ENCODE assay signal across 8 mouse cellular contexts in the genomic region with DNA sequence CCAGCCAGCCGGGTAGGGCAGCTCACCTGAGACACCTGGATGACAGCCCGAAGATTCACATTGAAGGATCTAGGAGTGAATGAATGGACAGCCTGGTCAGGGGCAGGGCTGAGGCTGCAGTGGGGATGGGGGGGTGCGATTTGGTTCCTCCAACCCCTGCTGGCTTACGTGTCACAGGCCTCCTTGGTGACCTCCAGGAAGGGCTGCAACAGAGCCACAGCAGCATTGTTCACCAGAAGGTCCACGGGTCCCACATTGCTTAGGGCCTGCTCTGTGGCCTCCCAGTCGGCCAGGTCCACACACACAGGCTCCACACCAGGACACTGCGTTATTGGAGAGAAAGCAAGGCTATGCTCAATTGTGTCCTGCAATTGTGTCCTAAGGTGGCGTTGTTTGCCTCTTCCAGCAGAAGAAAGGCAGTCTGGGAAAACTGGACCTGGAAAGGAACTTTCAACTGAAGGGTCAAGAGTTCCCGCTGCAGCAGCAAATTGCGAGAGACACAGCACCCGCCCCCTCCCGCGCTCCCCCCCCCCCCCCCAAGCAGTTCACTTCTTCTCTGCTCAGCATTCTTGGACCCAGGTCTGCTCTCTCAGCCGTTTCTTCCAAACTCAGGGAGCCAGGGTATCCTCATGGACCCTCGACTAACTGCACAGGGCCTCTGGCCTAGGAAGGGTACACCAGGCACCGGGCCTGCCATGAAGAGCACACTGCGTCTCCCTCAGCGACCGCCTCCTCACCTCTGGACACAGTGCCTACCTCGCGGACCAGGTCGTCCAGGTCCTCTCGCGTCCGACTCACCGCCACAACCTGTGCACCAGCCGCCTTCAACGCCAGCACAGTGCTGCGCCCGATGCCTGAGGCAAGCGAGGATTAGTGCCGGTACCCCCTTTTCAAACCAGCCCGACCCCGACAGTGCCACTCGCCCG. TPM values are rescaled to one million over a fixed set of nuclear protein-coding genes. Genes with fewer than 3 reads are reported as not detected.
DNase-seq lines count a peak whose midpoint lies in the region; ATAC-seq and TF ChIP-seq lines count a peak whose summit lies in the region.

No protein-coding gene starts in this region.

- TF ChIP-seq CTCF in liver, adult 2 months (IDR thresholded peaks at IDR 0.05; ENCODE audit: low read depth, low read length), result no peak

- TF ChIP-seq POLR2A in liver, adult 2 months (IDR thresholded peaks at IDR 0.05; ENCODE audit: extremely low read depth, insufficient read depth, low read length), result no peak

- 12% methylated on average over 33 of the region's 36 CpGs for WGBS in liver, adult 2 months
- WGBS in embryonic facial prominence, embryonic 14.5 days, result 18% methylated on average over 31 of the region's 36 CpGs
- 19% methylated on average over 33 of the region's 36 CpGs for WGBS in midbrain, embryonic 15.5 days

- peak overlapping the region; percentile 79 for H3K4me3 ChIP-seq in liver, adult 2 months (ENCODE audit: insufficient read depth, low read depth, low read length)
- H3K4me3 ChIP-seq in embryonic facial prominence, embryonic 14.5 days (ENCODE audit: low read depth, low read length), result peak overlapping the region; percentile 62
- H3K4me3 ChIP-seq in midbrain, embryonic 15.5 days, result peak overlapping the region; percentile 48

- DNase-seq in liver, adult 2 months (ENCODE audit: extremely low read depth, low read depth, low spot score), result peak; percentile 81
- no peak for DNase-seq in liver
- no peak for DNase-seq in embryonic facial prominence, embryonic 14.5 days (ENCODE audit: low spot score)
- peak; percentile 83 for DNase-seq in kidney, adult 9 months
- no peak for DNase-seq in spleen, adult 18-20 months
- no peak for DNase-seq in thymus, postnatal 14 days
- DNase-seq in frontal cortex, postnatal 14 days (ENCODE audit: low spot score in 2 of 2), result no peak

- peak; percentile 39 for ATAC-seq in embryonic facial prominence, embryonic 14.5 days (ENCODE audit: low read depth)
- 0 out of 2 replicates have a peak, but pooled peaks have one; percentile 3 for ATAC-seq in midbrain, embryonic 15.5 days (replicated peaks)

- H3K27ac ChIP-seq in liver, adult 2 months (replicated peaks; ENCODE audit: insufficient read depth, low read depth, low read length), result peak overlapping the region; percentile 95
- no peak overlapping the region for H3K27ac ChIP-seq in embryonic facial prominence, embryonic 14.5 days (replicated peaks; ENCODE audit: low read depth, low read length)
- H3K27ac ChIP-seq in midbrain, embryonic 15.5 days, result no peak overlapping the region

- H3K9ac ChIP-seq in liver, adult 2 months (ENCODE audit: low read depth, low read length), result peak overlapping the region; percentile 87
- peak overlapping the region; percentile 66 for H3K9ac ChIP-seq in embryonic facial prominence, embryonic 14.5 days (ENCODE audit: low read depth, low read length)
- peak overlapping the region; percentile 58 for H3K9ac ChIP-seq in midbrain, embryonic 15.5 days

- peaks cover 4% of the 10 kb centered on the region for H3K36me3 ChIP-seq in liver, adult 2 months (ENCODE audit: control insufficient read depth, insufficient read depth, low read length)
- H3K36me3 ChIP-seq in embryonic facial prominence, embryonic 14.5 days (ENCODE audit: control insufficient read depth, insufficient read depth, low read length), result 0 out of 2 replicates have a peak, but pooled peaks cover 5% of the 10 kb centered on the region
- no peaks in the 10 kb centered on the region for H3K36me3 ChIP-seq in midbrain, embryonic 15.5 days (replicated peaks)

- H3K4me2 ChIP-seq in embryonic facial prominence, embryonic 14.5 days (ENCODE audit: low read depth, low read length), result peak overlapping the region; percentile 95
- H3K4me2 ChIP-seq in midbrain, embryonic 15.5 days, result peak overlapping the region; percentile 90

- H3K27me3 ChIP-seq in liver, adult 2 months (ENCODE audit: control insufficient read depth, insufficient read depth, low read length), result no peaks in the 10 kb centered on the region
- no peaks in the 10 kb centered on the region for H3K27me3 ChIP-seq in embryonic facial prominence, embryonic 14.5 days (replicated peaks; ENCODE audit: control insufficient read depth, insufficient read depth, low read length)
- H3K27me3 ChIP-seq in midbrain, embryonic 15.5 days (replicated peaks), result peaks cover 5% of the 10 kb centered on the region

- no peaks in the 10 kb centered on the region for H3K9me3 ChIP-seq in embryonic facial prominence, embryonic 14.5 days (ENCODE audit: control insufficient read depth, low read length)
- H3K9me3 ChIP-seq in midbrain, embryonic 15.5 days, result no peaks in the 10 kb centered on the region

- no peaks in the 10 kb centered on the region for H3K79me2 ChIP-seq in liver, adult 2 months (ENCODE audit: control insufficient read depth, insufficient read depth, low read length)

- H3K4me1 ChIP-seq in liver, adult 2 months (ENCODE audit: control insufficient read depth, insufficient read depth, low read length), result peaks cover 14% of the 10 kb centered on the region; the same call in 1 of the 2 replicates
- H3K4me1 ChIP-seq in embryonic facial prominence, embryonic 14.5 days (ENCODE audit: control insufficient read depth, insufficient read depth, low read length), result peaks cover 15% of the 10 kb centered on the region
- peaks cover 27% of the 10 kb centered on the region for H3K4me1 ChIP-seq in midbrain, embryonic 15.5 days

RNA-seq across cellular contexts. Expression of gene Dcxr, which starts 0.6 kb away (rescaled TPM):
- total RNA-seq in liver, adult 2 months (2014; rRNA removed), result 215 and 230 TPM in 2 replicates
- 512 and 554 TPM in 2 replicates for polyA plus RNA-seq in liver, adult 2 months (2012; rRNA removed)
- 23.5 and 27.0 TPM in 2 replicates for polyA plus RNA-seq in embryonic facial prominence, embryonic 14.5 days (2014; fragmentation: Nextera tagmentation; extraction: Ambion mirVana)
- polyA plus RNA-seq in midbrain, embryonic 15.5 days (2015; fragmentation: Nextera tagmentation; extraction: Ambion mirVana), result 6.8 and 7.9 TPM in 2 replicates

RNA-seq across cellular contexts. Expression of gene Rac3, which starts 5.2 kb away (rescaled TPM):
- total RNA-seq in liver, adult 2 months (2014; rRNA removed), result 0.20 and 0.55 TPM in 2 replicates
- polyA plus RNA-seq in liver, adult 2 months (2012; rRNA removed), result 0.72 and 1.1 TPM in 2 replicates
- polyA plus RNA-seq in embryonic facial prominence, embryonic 14.5 days (2014; fragmentation: Nextera tagmentation; extraction: Ambion mirVana), result 16.5 and 16.6 TPM in 2 replicates
- polyA plus RNA-seq in midbrain, embryonic 15.5 days (2015; fragmentation: Nextera tagmentation; extraction: Ambion mirVana), result 560 and 572 TPM in 2 replicates

RNA-seq across cellular contexts. Expression of gene Cbr2, which starts 5.4 kb away (rescaled TPM):
- total RNA-seq in liver, adult 2 months (2014; rRNA removed), result not detected in 2 replicates
- 0.28 and 0.86 TPM in 2 replicates for polyA plus RNA-seq in liver, adult 2 months (2012; rRNA removed)
- 58.3 and 113 TPM in 2 replicates for polyA plus RNA-seq in embryonic facial prominence, embryonic 14.5 days (2014; fragmentation: Nextera tagmentation; extraction: Ambion mirVana)
- polyA plus RNA-seq in midbrain, embryonic 15.5 days (2015; fragmentation: Nextera tagmentation; extraction: Ambion mirVana), result 1.2 and 2.2 TPM in 2 replicates

RNA-seq across cellular contexts. Expression of gene Lrrc45, which starts 12.8 kb away (rescaled TPM):
- 4.4 and 5.1 TPM in 2 replicates for total RNA-seq in liver, adult 2 months (2014; rRNA removed)
- 7.4 and 9.8 TPM in 2 replicates for polyA plus RNA-seq in liver, adult 2 months (2012; rRNA removed)
- 46.5 and 50.7 TPM in 2 replicates for polyA plus RNA-seq in embryonic facial prominence, embryonic 14.5 days (2014; fragmentation: Nextera tagmentation; extraction: Ambion mirVana)
- polyA plus RNA-seq in midbrain, embryonic 15.5 days (2015; fragmentation: Nextera tagmentation; extraction: Ambion mirVana), result 82.6 and 89.9 TPM in 2 replicates

RNA-seq across cellular contexts. Expression of gene Cenpx, which starts 13.0 kb away (rescaled TPM):
- total RNA-seq in liver, adult 2 months (2014; rRNA removed), result 20.3 and 20.5 TPM in 2 replicates
- polyA plus RNA-seq in liver, adult 2 months (2012; rRNA removed), result 63.4 and 74.6 TPM in 2 replicates
- 139 and 145 TPM in 2 replicates for polyA plus RNA-seq in embryonic facial prominence, embryonic 14.5 days (2014; fragmentation: Nextera tagmentation; extraction: Ambion mirVana)
- polyA plus RNA-seq in midbrain, embryonic 15.5 days (2015; fragmentation: Nextera tagmentation; extraction: Ambion mirVana), result 95.6 and 99.7 TPM in 2 replicates

Comparison
In these comparisons a context has a peak if more than half of its experiments do, and no peak if none do; other contexts are left out.
1. DNase-seq: peak in liver, adult 2 months (single experiment) and kidney, adult 9 months (single experiment); none in liver (single experiment), embryonic facial prominence, embryonic 14.5 days (single experiment), spleen, adult 18-20 months (0 of 2), thymus, postnatal 14 days (single experiment) and frontal cortex, postnatal 14 days (0 of 2).
2. RNA of gene Dcxr, which starts 0.6 kb away (polyA plus RNA-seq): 512 to 554 TPM in liver, adult 2 months; 23.5 to 27.0 TPM in embryonic facial prominence, embryonic 14.5 days and 6.8 to 7.9 TPM in midbrain, embryonic 15.5 days; every median in the first group is over 10 times any median in the second.
3. RNA of gene Rac3, which starts 5.2 kb away (polyA plus RNA-seq): 560 to 572 TPM in midbrain, embryonic 15.5 days; 16.5 to 16.6 TPM in embryonic facial prominence, embryonic 14.5 days and 0.72 to 1.1 TPM in liver, adult 2 months; every median in the first group is over 10 times any median in the second.
4. RNA of gene Cbr2, which starts 5.4 kb away (polyA plus RNA-seq): 58.3 to 113 TPM in embryonic facial prominence, embryonic 14.5 days; 1.2 to 2.2 TPM in midbrain, embryonic 15.5 days and 0.28 to 0.86 TPM in liver, adult 2 months; every median in the first group is over 10 times any median in the second.
5. Peak in every context shown above with its lines, with median percentiles within 50 percentile points of each other: H3K4me3 ChIP-seq and H3K9ac ChIP-seq.